Mouse (Mus musculus): ENCODE results near the gene Clcn7. TPM values are rescaled to one million over a fixed set of nuclear protein-coding genes. Genes with fewer than 3 reads are reported as not detected.

Gene Clcn7
- total RNA-seq, 1 experiment = 35.0 TPM

- Histone ChIP-seq H3K4me3 (ENCODE audit: insufficient read depth in 1 of 2, low read depth in 1 of 2, low read length in 2 of 2, poor library complexity in 1 of 2, severe bottlenecking in 1 of 2) (no peak overlapping the region), H3K4me1 (ENCODE audit: control insufficient read depth in 2 of 2, insufficient read depth in 2 of 2, low read length in 2 of 2, poor library complexity in 1 of 2) (no peaks in the 10 kb centered on the region), H3K9me3 (ENCODE audit: control insufficient read depth, insufficient read depth, low read depth, low read length) (no peaks in the 10 kb centered on the region), H3K27ac (ENCODE audit: insufficient read depth, low read depth, low read length, poor library complexity, severe bottlenecking) (no peak overlapping the region; the same call in 1 of the 2 replicates), H3K9ac (ENCODE audit: insufficient read depth, low read depth, low read length, poor library complexity, severe bottlenecking) (no peak overlapping the region), H3K36me3 (ENCODE audit: control insufficient read depth, insufficient read depth, low read length, poor library complexity, severe bottlenecking) (peaks cover 4% of the 10 kb centered on the region; the same call in 1 of the 2 replicates)
- DNase-seq (ENCODE audit: low read depth, low spot score) = no peak
- TF ChIP-seq CHD2 (IDR thresholded peaks at IDR 0.05; ENCODE audit: low read depth, low read length) = no peak
- TF ChIP-seq ZC3H11A (IDR thresholded peaks at IDR 0.05; ENCODE audit: borderline replicate concordance, low read depth, low read length) = no peak
- TF ChIP-seq MAFK (IDR thresholded peaks at IDR 0.05; ENCODE audit: insufficient read depth, low read depth, low read length) = no peak
- TF ChIP-seq ZNF384 (IDR thresholded peaks at IDR 0.05; ENCODE audit: low read depth, low read length) = no peak
- no peak for TF ChIP-seq HCFC1 (IDR thresholded peaks at IDR 0.05; ENCODE audit: borderline replicate concordance, insufficient read depth, low read length)
- in situ Hi-C loops (cut with MboI; ENCODE audit: low sequenced_read_pairs in 2 of 2, unreplicated experiment in 2 of 2) = no loop called here
Measured at GRCm38 (mm10) chr17:25089158-25089557, 44.0 kb upstream of the Clcn7 start.

- Histone ChIP-seq H3K9me3 (ENCODE audit: control insufficient read depth, insufficient read depth, low read depth, low read length) (no peaks in the 10 kb centered on the region), H3K4me1 (ENCODE audit: control insufficient read depth in 2 of 2, insufficient read depth in 2 of 2, low read length in 2 of 2, poor library complexity in 1 of 2) (no peaks in the 10 kb centered on the region), H3K4me3 (ENCODE audit: insufficient read depth in 1 of 2, low read depth in 1 of 2, low read length in 2 of 2, poor library complexity in 1 of 2, severe bottlenecking in 1 of 2) (no peak overlapping the region), H3K9ac (ENCODE audit: insufficient read depth, low read depth, low read length, poor library complexity, severe bottlenecking) (no peak overlapping the region), H3K27ac (ENCODE audit: insufficient read depth, low read depth, low read length, poor library complexity, severe bottlenecking) (no peak overlapping the region), H3K36me3 (ENCODE audit: control insufficient read depth, insufficient read depth, low read length, poor library complexity, severe bottlenecking) (peaks cover 4% of the 10 kb centered on the region; the same call in 1 of the 2 replicates)
- in situ Hi-C loops (cut with MboI; ENCODE audit: low sequenced_read_pairs in 2 of 2, unreplicated experiment in 2 of 2) = no loop called here
- no peak for DNase-seq (ENCODE audit: low read depth, low spot score)
- TF ChIP-seq CHD2 (IDR thresholded peaks at IDR 0.05; ENCODE audit: low read depth, low read length) (no peak), ZNF384 (IDR thresholded peaks at IDR 0.05; ENCODE audit: low read depth, low read length) (no peak), MAFK (IDR thresholded peaks at IDR 0.05; ENCODE audit: insufficient read depth, low read depth, low read length) (no peak), ZC3H11A (IDR thresholded peaks at IDR 0.05; ENCODE audit: borderline replicate concordance, low read depth, low read length) (no peak), HCFC1 (IDR thresholded peaks at IDR 0.05; ENCODE audit: borderline replicate concordance, insufficient read depth, low read length) (no peak)
Measured at GRCm38 (mm10) chr17:25090450-25090849, 42.7 kb upstream of the Clcn7 start.

- H3K36me3 ChIP-seq (ENCODE audit: control insufficient read depth, insufficient read depth, low read length, poor library complexity, severe bottlenecking) = peaks cover 18% of the 10 kb centered on the region
- no peak overlapping the region for H3K9ac ChIP-seq (ENCODE audit: insufficient read depth, low read depth, low read length, poor library complexity, severe bottlenecking)
Measured at GRCm38 (mm10) chr17:25096221-25096620, 37.0 kb upstream of the Clcn7 start.

GRCm38 (mm10) chr17:25100052-25100451 is 33.1 kb upstream of the Clcn7 start:
- Histone ChIP-seq H3K9ac (ENCODE audit: insufficient read depth, low read depth, low read length, poor library complexity, severe bottlenecking) (no peak overlapping the region), H3K27ac (ENCODE audit: insufficient read depth, low read depth, low read length, poor library complexity, severe bottlenecking) (no peak overlapping the region), H3K4me3 (ENCODE audit: insufficient read depth in 1 of 2, low read depth in 1 of 2, low read length in 2 of 2, poor library complexity in 1 of 2, severe bottlenecking in 1 of 2) (no peak overlapping the region), H3K4me1 (ENCODE audit: control insufficient read depth in 2 of 2, insufficient read depth in 2 of 2, low read length in 2 of 2, poor library complexity in 1 of 2) (no peaks in the 10 kb centered on the region), H3K9me3 (ENCODE audit: control insufficient read depth, insufficient read depth, low read depth, low read length) (no peaks in the 10 kb centered on the region), H3K36me3 (ENCODE audit: control insufficient read depth, insufficient read depth, low read length, poor library complexity, severe bottlenecking) (peaks cover 41% of the 10 kb centered on the region)
- in situ Hi-C loops (cut with MboI; ENCODE audit: low sequenced_read_pairs in 2 of 2, unreplicated experiment in 2 of 2) = no loop called here
- no peak for DNase-seq (ENCODE audit: low read depth, low spot score)
- TF ChIP-seq CHD2 (IDR thresholded peaks at IDR 0.05; ENCODE audit: low read depth, low read length) (no peak), ZC3H11A (IDR thresholded peaks at IDR 0.05; ENCODE audit: borderline replicate concordance, low read depth, low read length) (no peak)

More at GRCm38 (mm10) chr17:25096221-25096620, 37.0 kb upstream of the Clcn7 start:
- Histone ChIP-seq H3K4me1 (ENCODE audit: control insufficient read depth in 2 of 2, insufficient read depth in 2 of 2, low read length in 2 of 2, poor library complexity in 1 of 2) (no peaks in the 10 kb centered on the region), H3K27ac (ENCODE audit: insufficient read depth, low read depth, low read length, poor library complexity, severe bottlenecking) (no peak overlapping the region), H3K9me3 (ENCODE audit: control insufficient read depth, insufficient read depth, low read depth, low read length) (no peaks in the 10 kb centered on the region), H3K4me3 (ENCODE audit: insufficient read depth in 1 of 2, low read depth in 1 of 2, low read length in 2 of 2, poor library complexity in 1 of 2, severe bottlenecking in 1 of 2) (no peak overlapping the region)
- TF ChIP-seq ZNF384 (IDR thresholded peaks at IDR 0.05; ENCODE audit: low read depth, low read length) (no peak), ZC3H11A (IDR thresholded peaks at IDR 0.05; ENCODE audit: borderline replicate concordance, low read depth, low read length) (no peak), HCFC1 (IDR thresholded peaks at IDR 0.05; ENCODE audit: borderline replicate concordance, insufficient read depth, low read length) (no peak), CHD2 (IDR thresholded peaks at IDR 0.05; ENCODE audit: low read depth, low read length) (no peak), MAFK (IDR thresholded peaks at IDR 0.05; ENCODE audit: insufficient read depth, low read depth, low read length) (no peak)
- no peak for DNase-seq (ENCODE audit: low read depth, low spot score)
- in situ Hi-C loops (cut with MboI; ENCODE audit: low sequenced_read_pairs in 2 of 2, unreplicated experiment in 2 of 2) = no loop called here

GRCm38 (mm10) chr17:25101338-25101737 is 31.9 kb upstream of the Clcn7 start:
- no peak overlapping the region for H3K27ac ChIP-seq (ENCODE audit: insufficient read depth, low read depth, low read length, poor library complexity, severe bottlenecking)
- H3K9me3 ChIP-seq (ENCODE audit: control insufficient read depth, insufficient read depth, low read depth, low read length) = no peaks in the 10 kb centered on the region
- no peak overlapping the region for H3K9ac ChIP-seq (ENCODE audit: insufficient read depth, low read depth, low read length, poor library complexity, severe bottlenecking)
- peaks cover 48% of the 10 kb centered on the region for H3K36me3 ChIP-seq (ENCODE audit: control insufficient read depth, insufficient read depth, low read length, poor library complexity, severe bottlenecking)
- no peak for DNase-seq (ENCODE audit: low read depth, low spot score)
- no peaks in the 10 kb centered on the region for H3K4me1 ChIP-seq (ENCODE audit: control insufficient read depth in 2 of 2, insufficient read depth in 2 of 2, low read length in 2 of 2, poor library complexity in 1 of 2)
- TF ChIP-seq ZC3H11A (IDR thresholded peaks at IDR 0.05; ENCODE audit: borderline replicate concordance, low read depth, low read length) (no peak), MAFK (IDR thresholded peaks at IDR 0.05; ENCODE audit: insufficient read depth, low read depth, low read length) (no peak), HCFC1 (IDR thresholded peaks at IDR 0.05; ENCODE audit: borderline replicate concordance, insufficient read depth, low read length) (no peak), ZNF384 (IDR thresholded peaks at IDR 0.05; ENCODE audit: low read depth, low read length) (no peak), CHD2 (IDR thresholded peaks at IDR 0.05; ENCODE audit: low read depth, low read length) (no peak)
- no peak overlapping the region for H3K4me3 ChIP-seq (ENCODE audit: insufficient read depth in 1 of 2, low read depth in 1 of 2, low read length in 2 of 2, poor library complexity in 1 of 2, severe bottlenecking in 1 of 2)
- in situ Hi-C loops (cut with MboI; ENCODE audit: low sequenced_read_pairs in 2 of 2, unreplicated experiment in 2 of 2) = no loop called here
